Mouse (Mus musculus): ENCODE results near the gene Egln2. TPM values are rescaled to one million over a fixed set of nuclear protein-coding genes. Genes with fewer than 3 reads are reported as not detected.

The Egln2 gene
- total RNA-seq, 2 experiments from 2014 or later = 99.1 to 112 TPM

Small RNAs within 50 kb of the gene (microRNA-seq; reads per million reads assigned to microRNA genes)
- 0 reads per million in 2 experiments for gene Mir1191
- 0 reads per million in 2 experiments for gene Mir3101

Other genes starting within 250 kb of the Egln2 start
- gene Cyp2a22, start 227.4 kb downstream of the Egln2 start, total RNA-seq (2021) = not detected
- not detected for gene Cyp2a12, start 137.7 kb downstream of the Egln2 start, total RNA-seq (2021)
- gene Cyp2f2, start 46.9 kb downstream of the Egln2 start, total RNA-seq (2021) = under 1 TPM; 0.67 to 0.89 TPM
- not detected for gene Cyp2t4, start 13.1 kb downstream of the Egln2 start, total RNA-seq (2021)
- gene Rab4b, start 12.1 kb upstream of the Egln2 start, total RNA-seq (2021) = 1 to 10 TPM; 8.5 to 9.3 TPM
- not detected for gene Gm21983, start 14.3 kb upstream of the Egln2 start, total RNA-seq (2021)
- gene Mia, start 14.4 kb upstream of the Egln2 start, total RNA-seq (2021) = under 1 TPM; 0.57 to 0.69 TPM
- 10 to 100 TPM; 11.6 to 18.1 TPM for gene BC024978, start 29.0 kb upstream of the Egln2 start, total RNA-seq (2021)
- gene Snrpa, start 29.5 kb upstream of the Egln2 start, total RNA-seq (2021) = 10 to 100 TPM; 29.9 to 32.9 TPM
- 1 to 10 TPM; 3.3 to 3.6 TPM for gene Itpkc, start 61.9 kb upstream of the Egln2 start, total RNA-seq (2021)
- 1 to 10 TPM; 2.5 to 3.1 TPM for gene Coq8b, start 66.2 kb upstream of the Egln2 start, total RNA-seq (2021)
- gene Numbl, start 91.6 kb upstream of the Egln2 start, total RNA-seq (2021) = 1 to 10 TPM; 4.4 TPM
- 10 to 100 TPM; 62.1 to 65.3 TPM for gene Ltbp4, start 170.9 kb upstream of the Egln2 start, total RNA-seq (2021)
- gene Shkbp1, start 189.2 kb upstream of the Egln2 start, total RNA-seq (2021) = 1 to 10 TPM; 1.7 to 2.1 TPM
- gene Gm20479, start 190.6 kb upstream of the Egln2 start, total RNA-seq (2021) = not detected